Mouse (Mus musculus) CD4-positive helper T cell, adult 2 months (primary cell): ENCODE results near the gene Tmem165.
A peak's percentile ranks its signal among the peaks of the same experiment; 100 is the strongest.

Experiments
- DNase-seq: peaks from one replicate; pipeline ENCODE4 v3.0.0-alpha.2; 2012; ENCODE audit warnings: low read depth, missing footprints, low spot score

The Tmem165 gene

DNA sequence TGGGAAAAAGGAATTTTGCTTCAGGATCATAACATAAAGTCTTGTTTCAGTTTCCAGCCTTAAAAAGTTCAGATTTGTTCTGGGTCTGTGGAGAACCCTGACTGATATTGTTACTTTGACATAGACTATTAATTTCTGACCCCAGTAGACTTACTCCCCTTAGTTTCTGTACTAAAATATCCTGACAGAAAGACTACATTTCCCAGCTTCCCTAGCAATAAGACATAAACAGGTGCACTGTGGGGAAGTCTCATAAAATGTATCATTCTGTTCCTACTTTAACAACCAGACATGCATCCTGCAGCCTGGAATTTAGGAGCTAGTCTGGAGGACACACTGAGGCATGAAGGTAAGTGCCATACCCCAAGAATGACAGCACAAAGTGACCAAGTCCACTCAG, 12.6 kb upstream of the Tmem165 start:
- DNase-seq = no peak

DNA sequence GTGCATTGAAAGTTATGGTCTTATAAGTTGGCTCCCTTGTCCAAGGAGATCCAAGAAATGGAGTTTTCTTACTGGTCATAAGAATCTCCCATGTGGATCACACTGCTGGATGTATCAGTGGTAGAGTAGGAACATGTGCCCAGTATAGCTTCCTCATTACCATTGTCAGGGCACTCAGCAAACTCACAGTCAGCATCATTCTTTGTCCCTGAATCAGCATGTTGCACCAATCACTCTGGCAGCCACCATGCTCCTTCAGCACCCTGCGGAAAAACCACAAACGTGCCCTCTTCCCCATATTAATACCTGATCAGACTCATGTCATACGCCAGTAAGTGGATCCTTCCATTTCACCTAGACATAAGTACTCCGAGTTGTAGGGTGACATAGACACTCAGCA, 8.6 kb upstream of the Tmem165 start:
- no peak for DNase-seq

DNA sequence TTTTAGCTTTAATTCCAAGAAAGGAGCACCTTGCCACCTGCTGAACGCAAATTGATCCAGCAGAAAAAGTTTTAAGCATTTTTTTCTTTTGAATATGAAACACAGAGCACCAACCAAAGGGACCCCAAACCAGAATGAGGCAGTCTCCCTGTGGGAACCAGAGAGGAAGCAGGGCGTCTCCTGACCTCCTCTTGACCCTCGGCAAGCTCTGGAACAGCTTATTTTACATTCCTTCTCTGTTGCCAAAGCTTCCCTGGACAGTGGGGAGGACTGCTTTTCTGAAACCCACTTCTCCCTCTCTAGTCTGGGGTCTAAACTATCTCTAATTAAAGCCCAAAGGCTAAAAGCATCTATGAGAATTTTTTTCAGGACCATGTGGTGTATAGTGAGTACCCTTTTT, 7.3 kb upstream of the Tmem165 start:
- DNase-seq = no peak

DNA sequence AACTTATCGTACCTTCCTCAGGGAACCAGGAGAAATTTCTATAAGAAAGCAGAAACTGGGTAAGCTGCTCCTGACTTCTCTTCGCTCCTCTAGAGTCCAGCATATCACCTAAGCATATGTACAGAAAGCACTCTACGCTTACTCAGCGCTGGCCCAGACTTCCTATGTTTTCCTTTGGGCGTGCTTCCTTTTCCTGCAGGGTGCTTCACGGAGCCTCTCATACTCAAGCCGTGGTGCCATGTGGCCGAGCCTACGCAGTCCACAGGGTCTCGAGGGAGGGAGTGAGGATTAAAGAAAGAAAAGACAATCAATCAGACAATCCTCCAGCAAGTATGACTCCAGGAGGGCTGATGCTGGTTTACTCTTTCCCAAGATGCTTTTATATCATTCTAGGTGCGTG, 6.8 kb upstream of the Tmem165 start:
- no peak for DNase-seq

DNA sequence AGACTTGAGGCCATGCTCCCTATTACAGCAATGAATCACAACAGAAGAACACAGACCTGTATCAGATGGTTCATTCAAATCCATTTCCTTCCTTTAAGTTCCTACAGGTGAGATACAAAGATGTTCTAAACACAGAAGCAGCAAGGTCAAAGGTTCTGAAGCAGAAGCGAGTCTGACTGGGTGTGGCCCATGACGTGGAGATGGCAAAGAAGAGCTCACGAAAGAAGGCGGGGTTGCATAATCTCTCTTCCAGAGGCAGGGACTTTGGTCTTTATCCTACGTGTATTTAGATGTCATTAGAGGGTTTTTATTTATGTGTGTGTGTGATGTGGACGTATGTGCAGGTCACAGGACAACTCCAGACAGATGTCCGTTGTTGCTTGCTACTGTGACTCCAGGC, 6.0 kb upstream of the Tmem165 start:
- no peak for DNase-seq

DNA sequence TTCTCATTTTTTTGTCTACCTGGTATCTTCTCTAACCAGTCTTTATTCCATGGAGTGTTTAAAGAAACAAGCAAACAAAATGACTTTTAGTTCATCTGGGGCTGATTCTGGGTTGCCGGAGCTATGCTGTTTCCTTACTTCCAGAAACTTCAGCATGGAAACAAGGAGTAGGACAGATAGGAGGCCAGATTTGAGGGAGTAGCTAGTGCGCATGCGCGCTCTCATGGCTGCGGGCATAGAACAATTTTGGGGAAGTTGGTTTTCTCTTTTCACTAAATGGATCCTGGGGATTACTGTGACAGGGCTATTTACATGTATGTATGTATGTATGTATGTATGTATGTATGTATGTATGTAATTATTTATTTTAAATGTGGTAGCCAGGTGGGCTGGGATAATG, 4.5 kb upstream of the Tmem165 start:
- no peak for DNase-seq

DNA sequence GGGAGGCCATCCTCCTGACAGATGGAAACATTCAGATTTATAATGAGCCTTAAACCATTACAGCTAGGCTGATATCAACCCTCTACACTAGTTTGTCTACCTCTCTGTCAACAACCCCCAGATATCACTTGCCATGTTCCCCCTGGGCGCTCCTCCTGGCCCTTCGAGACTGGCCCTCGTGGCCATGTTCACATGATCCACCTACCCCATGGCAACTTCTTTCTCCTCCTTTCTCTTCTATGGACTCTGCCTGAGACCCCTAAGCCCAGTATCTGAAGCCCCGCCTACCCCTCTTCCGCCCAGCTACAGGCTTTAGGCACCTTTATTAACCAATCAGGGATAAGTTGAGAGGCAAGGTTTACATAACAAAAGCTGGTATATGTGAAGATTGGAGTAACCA, 3.9 kb upstream of the Tmem165 start:
- no peak for DNase-seq

DNA sequence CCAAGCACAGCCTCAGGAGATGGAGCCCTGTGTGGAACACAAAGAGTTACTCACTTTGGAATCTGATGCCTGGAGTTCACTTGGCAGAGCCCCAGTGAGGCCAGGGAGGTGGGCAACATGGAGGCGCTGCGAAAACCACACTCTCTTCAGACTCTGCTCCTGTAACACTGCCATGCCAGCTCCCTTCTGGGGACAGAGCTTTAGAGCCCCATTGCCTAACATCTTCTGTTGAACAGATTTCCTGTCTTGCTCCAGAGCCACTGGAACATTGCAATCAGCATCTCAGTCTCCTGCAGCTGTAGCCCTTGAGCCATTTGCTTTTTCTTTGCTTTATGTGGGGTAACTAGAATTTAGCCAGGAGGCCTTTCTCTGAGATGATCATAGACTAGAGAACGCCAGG, 1.4 kb upstream of the Tmem165 start:
- DNase-seq = no peak

DNA sequence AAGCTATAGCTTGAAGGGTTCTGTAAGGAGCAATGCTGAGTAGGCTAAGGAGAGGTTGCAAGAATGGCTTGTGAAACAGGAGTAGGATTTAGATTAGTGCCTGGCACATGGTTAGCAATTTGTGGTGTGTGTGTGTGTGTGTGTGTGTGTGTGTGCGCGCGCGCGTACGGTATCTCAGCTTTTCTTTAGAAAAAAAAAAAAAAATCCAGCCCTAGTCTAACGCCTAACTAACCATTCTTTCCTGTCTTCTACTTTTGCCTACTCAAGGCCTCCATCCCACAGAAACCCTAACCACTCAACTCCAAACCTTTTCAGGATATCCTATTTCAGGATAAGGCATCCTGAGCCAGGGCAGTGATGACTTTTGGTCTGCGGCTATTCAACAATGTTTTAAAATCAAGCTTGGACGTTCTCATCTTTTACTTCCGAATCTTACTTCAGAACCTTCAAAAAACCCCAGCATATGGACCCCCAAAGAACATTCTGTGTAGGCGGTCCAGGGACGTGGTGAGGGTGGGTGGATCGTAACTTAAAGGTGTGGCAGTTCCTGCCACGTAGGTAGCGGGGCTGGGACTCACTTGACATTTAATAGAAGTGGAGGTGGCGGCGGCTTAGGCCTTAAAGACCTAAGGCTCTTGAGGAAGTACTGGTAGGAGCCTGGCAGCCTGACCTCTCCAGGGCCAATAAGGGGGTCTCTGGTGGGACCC, 484 bp upstream of the Tmem165 start:
- DNase-seq = no peak

DNA sequence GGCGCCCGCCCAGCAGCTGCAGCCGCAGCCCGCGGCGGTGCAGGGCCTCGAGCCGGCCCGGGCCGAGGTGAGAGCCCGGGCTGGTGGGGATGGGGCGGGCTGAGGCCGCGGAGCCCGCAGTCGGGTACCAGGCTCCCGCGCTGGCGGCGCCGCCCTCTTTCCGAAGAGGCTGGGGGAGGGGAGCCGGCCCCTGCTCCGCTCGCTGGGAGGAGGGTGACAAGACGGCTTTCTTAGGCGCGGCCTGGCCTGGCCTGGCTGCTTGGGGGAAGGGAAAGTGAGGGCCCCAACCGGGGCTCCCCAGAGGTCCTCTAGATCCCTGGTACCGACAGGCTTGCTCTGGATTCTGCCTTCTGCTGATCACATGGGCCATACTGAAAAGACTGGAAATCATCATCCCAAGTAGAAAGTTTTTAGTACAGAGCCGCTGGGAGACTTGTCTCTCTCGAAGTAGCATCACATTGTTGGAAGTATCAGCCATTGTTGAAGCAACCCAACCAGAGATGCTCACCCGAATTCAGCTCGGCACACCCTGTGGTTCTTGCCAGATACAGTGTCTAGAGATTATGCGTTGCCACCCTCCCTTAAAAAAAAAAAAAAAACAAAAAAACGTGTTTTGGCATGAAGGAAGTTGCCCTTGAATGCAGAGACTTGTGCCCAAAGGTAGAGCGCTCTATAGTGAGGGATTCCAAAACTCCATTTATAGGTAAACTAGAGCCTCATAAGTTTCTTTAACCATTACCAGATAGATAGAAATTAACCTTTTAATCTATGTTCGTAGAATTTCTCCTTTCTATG, 803 bp downstream of the Tmem165 start:
- peak; percentile 78 for DNase-seq

DNA sequence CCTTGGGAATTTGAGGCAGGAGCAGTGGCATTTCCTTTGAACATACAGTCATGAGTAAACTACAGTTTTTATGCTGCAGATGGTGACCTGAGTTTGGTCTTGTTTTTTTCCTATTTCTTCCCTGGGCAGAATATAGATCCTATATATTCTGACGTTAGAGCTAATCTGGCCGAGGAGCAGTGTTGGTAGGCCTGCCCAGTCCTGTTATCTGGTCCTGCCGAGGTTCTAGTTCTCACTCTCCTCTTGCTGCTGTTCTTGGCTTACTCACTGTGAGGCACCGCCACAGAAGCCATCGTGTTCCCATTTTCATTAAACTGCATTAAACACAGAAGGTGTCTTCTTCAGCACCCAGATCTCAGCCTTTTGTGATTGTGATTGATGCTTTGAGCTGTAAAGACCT, 4.2 kb downstream of the Tmem165 start:
- no peak for DNase-seq

DNA sequence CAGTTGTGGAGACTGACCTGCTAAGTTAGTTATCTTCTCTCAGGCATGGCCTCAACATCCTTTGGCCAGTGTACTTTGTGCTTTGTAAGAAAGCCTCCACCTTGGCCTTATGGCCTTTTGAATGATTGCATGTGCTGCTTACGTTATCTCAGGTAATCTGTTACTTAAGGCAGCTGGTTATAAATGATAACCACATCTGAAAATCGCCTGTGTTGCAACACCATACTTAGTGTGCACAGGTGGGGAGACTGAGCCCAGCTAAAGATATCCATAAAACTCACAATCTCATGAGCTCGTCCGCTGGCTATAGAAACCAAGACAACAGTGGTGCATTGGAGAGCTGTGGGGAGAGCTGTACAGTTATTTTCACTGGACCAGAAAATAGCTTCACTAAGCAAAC, 6.9 kb downstream of the Tmem165 start:
- DNase-seq = no peak

DNA sequence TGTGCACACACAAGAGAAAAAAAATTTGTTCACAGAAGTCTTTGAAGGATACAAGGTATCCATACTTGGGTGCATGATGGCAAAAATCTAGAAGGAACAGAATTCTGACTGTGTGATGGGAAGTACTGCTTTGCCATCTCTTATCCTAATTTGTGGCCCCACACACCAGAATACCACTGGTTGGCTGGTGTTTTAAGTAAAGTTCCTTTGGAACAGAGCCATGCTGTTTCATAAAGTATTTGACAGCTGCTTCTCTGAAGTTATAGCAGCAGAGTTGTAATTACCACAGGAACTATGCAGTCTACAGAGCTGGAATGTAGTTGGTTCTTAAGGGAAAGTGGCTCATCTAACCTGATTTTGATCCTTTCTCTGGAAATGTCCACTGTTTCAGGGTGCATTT, 9.4 kb downstream of the Tmem165 start:
- no peak for DNase-seq

DNA sequence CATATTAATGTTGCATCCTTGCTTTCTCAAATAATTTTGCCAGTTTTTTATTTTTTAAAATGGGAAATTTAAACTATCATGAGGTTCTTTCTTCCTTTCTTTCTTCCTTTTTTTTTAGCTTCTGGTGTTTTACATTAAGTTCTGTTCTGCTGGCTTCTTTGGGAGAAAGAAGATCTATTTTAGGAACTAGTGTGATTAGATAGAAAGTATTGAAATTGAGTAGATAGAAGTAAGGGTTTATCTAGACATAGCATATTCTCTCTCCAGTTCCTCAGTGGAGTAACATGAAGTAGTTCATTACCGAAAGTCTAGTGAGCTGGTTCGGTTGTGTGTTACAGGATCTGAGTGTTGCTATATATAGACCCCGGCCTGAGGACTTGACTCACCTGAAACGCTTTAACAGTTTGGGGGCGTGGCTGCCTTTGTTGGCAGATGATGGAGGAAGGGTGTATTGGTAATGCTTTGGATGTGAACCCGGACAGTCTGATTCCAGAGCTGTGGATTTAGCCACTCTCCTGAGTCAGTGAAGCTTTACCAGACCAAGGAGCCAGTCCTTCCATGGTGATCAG, 10.8 kb downstream of the Tmem165 start:
- no peak for DNase-seq

DNA sequence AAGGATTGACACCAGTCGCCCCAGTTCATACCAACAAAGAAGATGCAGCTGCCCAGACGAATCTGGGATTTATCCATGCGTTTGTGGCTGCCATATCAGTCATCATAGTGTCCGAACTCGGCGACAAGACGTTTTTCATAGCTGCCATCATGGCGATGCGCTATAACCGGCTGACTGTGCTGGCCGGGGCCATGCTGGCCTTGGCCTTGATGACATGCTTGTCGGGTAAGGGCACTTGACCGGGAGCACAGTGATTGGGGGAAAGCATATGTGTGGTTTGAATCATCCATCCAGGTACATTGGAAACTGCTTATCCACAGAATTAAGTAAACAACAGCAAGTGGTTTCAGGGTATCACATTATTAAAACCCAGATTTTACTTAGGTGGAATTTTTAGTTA, 15.7 kb downstream of the Tmem165 start:
- DNase-seq = no peak

DNA sequence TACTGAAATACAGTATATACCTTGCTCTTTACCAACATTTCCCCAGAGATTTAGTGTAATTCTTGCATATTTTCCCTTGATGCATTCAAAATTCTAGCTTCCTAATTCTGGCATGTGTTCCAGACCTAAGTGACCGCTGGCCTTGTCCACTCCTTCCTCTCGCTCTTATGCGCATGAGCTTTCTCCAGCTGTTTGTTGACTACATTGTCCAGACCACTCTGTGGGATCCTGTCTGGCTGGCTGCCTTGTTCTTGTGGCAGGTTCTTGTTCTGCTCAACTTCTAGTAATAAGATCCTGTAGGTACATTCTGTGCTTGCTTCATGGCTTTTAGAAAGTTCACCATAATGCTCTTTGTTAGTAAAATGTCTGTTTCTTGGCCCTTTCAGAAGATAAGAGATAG, 19.5 kb downstream of the Tmem165 start:
- DNase-seq = no peak

DNA sequence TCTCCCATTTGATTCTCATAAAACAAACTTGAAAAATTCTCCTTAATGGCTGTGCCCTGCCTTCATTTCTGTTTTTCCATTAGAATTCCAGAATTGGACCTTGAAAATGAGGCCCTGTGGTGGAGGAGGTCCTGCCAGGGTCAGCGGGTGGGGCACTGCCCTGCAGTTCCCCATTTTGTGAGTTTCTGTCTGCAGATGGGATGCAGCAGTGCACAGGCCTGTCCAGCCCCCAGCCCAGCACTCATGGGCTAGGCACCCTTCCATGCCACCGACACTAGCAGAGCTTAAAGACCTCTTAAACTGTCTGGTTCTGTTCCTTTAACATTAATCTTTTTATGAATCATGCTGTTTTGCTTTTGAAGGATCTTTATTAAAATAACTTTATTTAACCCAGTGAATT, 22.2 kb downstream of the Tmem165 start:
- no peak for DNase-seq

DNA sequence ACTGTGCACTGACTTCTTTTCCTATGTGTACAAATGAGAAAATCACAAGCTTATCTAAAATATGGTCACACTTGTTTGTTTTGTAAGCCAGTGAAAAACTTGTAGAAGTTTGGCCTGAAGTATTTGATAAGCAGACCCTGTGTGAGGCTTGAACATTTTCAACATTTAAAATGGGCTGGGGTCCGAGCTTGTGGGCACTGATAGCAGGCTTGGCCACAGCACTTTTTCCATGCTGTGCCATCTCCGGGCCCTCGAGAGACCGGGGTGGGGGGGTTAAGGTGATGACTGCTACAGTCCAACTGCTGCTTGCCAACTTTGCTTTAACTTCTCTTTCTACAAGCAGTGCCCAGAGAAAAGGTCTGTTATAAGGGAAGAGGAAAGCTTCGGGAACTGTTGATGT, 24.4 kb downstream of the Tmem165 start:
- DNase-seq = no peak

DNA sequence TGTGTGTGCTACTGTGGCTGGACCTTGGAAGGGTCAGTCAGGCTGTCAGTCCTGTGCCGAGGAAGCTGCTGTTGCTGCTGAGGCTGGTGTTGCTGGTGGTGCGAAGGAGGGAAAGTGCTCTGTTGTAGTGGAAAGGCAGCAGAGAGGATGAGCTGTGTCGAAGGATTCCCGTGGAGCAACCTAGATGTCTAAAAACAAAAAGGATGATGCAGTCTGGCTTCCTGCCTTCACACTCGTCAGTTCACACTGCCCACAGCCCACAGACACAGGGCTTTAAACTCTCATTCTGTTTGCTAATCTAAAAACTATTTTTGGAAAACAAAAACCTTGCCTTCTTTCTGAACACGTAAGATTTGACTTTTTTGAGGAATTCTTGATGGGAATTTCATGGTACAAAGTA, 33.0 kb downstream of the Tmem165 start:
- no peak for DNase-seq

DNA sequence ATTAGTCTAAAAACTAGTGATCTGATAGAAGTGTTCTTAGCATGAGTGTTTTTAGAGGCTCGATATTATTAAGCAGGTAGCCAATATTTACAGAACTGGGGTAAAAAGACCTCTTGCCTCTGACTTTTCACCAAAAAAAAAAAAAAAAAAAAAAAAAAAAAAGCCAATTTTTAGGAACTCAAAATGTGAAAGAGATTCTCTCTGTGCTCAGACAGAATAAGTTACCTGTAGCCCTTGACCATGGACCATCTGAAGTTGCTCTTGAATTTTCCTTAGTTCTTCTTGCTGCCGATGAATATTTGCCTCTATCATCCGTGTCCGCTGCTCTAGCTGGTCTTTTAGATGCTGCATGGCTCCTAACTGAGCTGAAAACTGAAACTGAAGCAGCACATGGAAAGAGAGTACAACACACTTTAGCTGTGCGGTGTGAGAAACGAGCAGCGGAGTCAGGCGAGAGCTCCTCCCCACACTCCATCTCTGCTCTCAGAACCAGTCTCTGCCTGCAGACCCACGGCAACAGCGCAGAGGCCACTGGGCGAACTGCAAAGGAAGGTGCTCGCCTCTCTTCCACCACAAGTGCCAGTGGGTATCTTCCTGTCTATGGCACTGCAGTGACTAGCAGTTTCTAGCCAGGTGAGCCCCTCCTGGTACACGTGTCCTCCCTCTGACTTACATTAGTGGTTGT, 47.6 kb downstream of the Tmem165 start:
- DNase-seq = no peak

DNA sequence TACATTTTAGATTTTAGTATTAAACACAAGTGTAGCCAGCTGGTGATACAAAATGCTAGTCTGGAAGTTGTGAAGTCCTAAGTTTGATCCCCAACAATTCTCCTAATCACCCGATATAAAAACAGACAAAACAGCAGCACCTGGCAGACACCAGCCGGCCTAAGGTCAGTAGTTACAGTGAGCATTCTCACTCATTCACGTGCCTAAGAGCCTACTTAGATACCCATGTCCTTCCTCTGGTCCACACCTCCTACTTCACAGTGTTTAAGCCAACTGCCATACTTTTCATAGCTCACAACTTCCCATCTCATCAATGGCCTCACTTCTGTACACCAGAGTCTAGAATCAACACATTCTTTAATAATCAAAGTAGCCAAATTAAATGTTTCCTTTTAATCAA, 59.6 kb downstream of the Tmem165 start:
- no peak for DNase-seq

DNA sequence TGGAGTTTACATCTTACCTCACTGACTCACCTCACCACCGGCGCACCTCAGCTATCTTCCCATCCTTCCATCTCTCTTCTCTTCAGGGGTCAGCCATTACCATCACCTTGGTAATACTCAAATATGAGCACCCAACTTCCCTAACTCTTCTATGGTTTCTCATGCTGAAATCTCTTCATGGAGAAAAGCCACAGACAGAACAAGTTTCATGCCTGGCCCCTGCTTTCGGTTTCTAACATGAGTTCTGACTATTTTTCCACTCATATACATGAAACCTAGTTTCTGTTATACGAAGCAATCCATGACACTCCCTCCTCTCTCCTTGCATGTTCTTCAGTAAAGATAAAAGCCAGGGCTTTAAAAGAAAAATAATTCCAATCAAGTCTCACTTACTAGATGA, 60.2 kb downstream of the Tmem165 start:
- no peak for DNase-seq

DNA sequence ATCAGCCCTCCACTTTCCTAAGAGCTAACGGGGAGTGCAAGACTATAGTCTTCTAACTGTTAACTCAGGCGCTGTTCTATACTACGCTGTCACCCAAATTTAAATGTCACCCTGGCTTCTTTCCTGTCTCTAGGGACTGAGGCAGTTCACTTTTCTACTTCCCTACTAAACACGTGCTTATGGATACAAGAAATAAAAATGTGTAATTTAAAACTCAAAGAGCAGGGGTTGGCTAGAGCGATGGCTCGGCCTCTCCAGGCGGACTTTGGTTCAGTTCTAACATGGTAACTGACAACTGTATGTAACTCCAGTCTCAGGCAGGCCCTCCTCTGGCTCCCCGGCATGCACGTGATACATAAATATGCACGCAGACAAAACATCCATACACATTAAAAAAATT, 60.8 kb downstream of the Tmem165 start:
- DNase-seq = no peak
